Comparison of ENCODE assay signal across 10 mouse cellular contexts in the genomic region with DNA sequence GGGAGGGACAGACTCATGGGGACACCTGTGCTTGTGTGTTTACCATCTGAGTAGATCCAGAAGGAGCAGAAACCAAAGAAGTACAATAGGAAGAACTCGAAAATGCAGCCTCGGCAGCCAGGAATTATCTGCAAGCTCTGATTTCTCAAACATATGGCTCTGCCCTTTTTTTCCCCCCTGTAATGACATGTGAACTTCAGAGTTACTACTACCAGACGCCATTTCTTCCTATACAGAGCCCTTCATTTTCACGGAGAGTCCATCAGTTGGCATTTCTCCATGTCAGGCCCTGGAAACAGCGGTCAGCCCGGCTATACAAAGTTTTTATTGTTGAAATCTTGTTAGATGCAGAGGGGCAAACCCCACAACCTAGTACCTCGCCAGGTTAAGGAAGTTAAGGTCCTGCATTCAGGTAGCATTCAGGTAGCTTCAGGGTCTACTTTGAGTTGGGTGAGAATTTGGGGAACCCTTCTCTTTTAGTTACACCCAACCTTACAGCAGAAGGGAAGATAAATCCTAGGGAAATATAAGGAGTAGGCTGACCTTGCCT. TPM values are rescaled to one million over a fixed set of nuclear protein-coding genes. Genes with fewer than 3 reads are reported as not detected.
DNase-seq lines count a peak whose midpoint lies in the region; ATAC-seq lines count a peak whose summit lies in the region.
"Had no signal": no experiment of that assay in that cellular context is flagged by ENCODE, and none has a peak within 500 bp of the region (broad histone marks: within the 10 kb centered on the region; RNA-seq: fewer than 3 reads in every experiment).

No protein-coding gene starts in this region.

- no peak for ATAC-seq in kidney, embryonic 15.5 days (replicated peaks; ENCODE audit: low FRiP score)
- no peak for ATAC-seq in embryonic facial prominence, embryonic 14.5 days (ENCODE audit: low read depth)
- no peak for ATAC-seq in hindbrain, embryonic 16.5 days
- ATAC-seq in midbrain, embryonic 16.5 days = no peak
- no peak for ATAC-seq in activated CD4-positive, CD25-positive, alpha-beta regulatory T cell, adult 4 months

- no peaks in the 10 kb centered on the region for H3K36me3 ChIP-seq in kidney, embryonic 15.5 days
- no peaks in the 10 kb centered on the region for H3K36me3 ChIP-seq in embryonic facial prominence, embryonic 14.5 days (ENCODE audit: control insufficient read depth, insufficient read depth, low read length)
- no peaks in the 10 kb centered on the region for H3K36me3 ChIP-seq in hindbrain, embryonic 16.5 days (ENCODE audit: control insufficient read depth, insufficient read depth, low read length)
- H3K36me3 ChIP-seq in midbrain, embryonic 16.5 days (ENCODE audit: control insufficient read depth, insufficient read depth, low read length) = no peaks in the 10 kb centered on the region

- no peak overlapping the region for H3K9ac ChIP-seq in kidney, embryonic 15.5 days
- 0 out of 2 replicates have a peak overlapping the region, but pooled peaks have one; percentile 6 for H3K9ac ChIP-seq in embryonic facial prominence, embryonic 14.5 days (ENCODE audit: low read depth, low read length)
- no peak overlapping the region; the same call in 1 of the 2 replicates for H3K9ac ChIP-seq in hindbrain, embryonic 16.5 days (ENCODE audit: low read depth, low read length)
- 0 out of 2 replicates have a peak overlapping the region, but pooled peaks have one; percentile 77 for H3K9ac ChIP-seq in midbrain, embryonic 16.5 days (ENCODE audit: low read depth, low read length)

- peak overlapping the region; percentile 83 for H3K4me3 ChIP-seq in kidney, embryonic 15.5 days (replicated peaks)
- peak overlapping the region; percentile 82 for H3K4me3 ChIP-seq in embryonic facial prominence, embryonic 14.5 days (ENCODE audit: low read depth, low read length)
- peak overlapping the region; percentile 83 for H3K4me3 ChIP-seq in hindbrain, embryonic 16.5 days (ENCODE audit: low read length)
- H3K4me3 ChIP-seq in midbrain, embryonic 16.5 days (ENCODE audit: low read depth, low read length) = no peak overlapping the region

- H3K4me2 ChIP-seq in kidney, embryonic 15.5 days = peak overlapping the region; percentile 99
- peak overlapping the region; percentile 97 for H3K4me2 ChIP-seq in embryonic facial prominence, embryonic 14.5 days (ENCODE audit: low read depth, low read length)
- peak overlapping the region; percentile 92 for H3K4me2 ChIP-seq in hindbrain, embryonic 16.5 days (ENCODE audit: low read length)
- peak overlapping the region; percentile 99 for H3K4me2 ChIP-seq in midbrain, embryonic 16.5 days (ENCODE audit: low read length)

- WGBS in kidney, embryonic 15.5 days = 14% methylated on average over 7 of the region's 7 CpGs
- 11% methylated on average over 7 of the region's 7 CpGs for WGBS in embryonic facial prominence, embryonic 14.5 days
- 16% methylated on average over 7 of the region's 7 CpGs for WGBS in hindbrain, embryonic 16.5 days
- WGBS in midbrain, embryonic 16.5 days = 10% methylated on average over 7 of the region's 7 CpGs

- DNase-seq in kidney, adult 18-20 months = no peak
- no peak for DNase-seq in embryonic facial prominence, embryonic 14.5 days (ENCODE audit: low spot score)
- DNase-seq in cerebellum, adult 9-11 months = no peak
- no peak for DNase-seq in urinary bladder, postnatal 10 days (ENCODE audit: low spot score)
- DNase-seq: thymus, postnatal 14 days had no signal

- peaks cover 49% of the 10 kb centered on the region for H3K4me1 ChIP-seq in kidney, embryonic 15.5 days
- H3K4me1 ChIP-seq in embryonic facial prominence, embryonic 14.5 days (ENCODE audit: control insufficient read depth, insufficient read depth, low read length) = peaks cover 7% of the 10 kb centered on the region
- H3K4me1 ChIP-seq in hindbrain, embryonic 16.5 days (ENCODE audit: control insufficient read depth, insufficient read depth, low read depth, low read length) = peaks cover 30% of the 10 kb centered on the region
- H3K4me1 ChIP-seq in midbrain, embryonic 16.5 days (ENCODE audit: control insufficient read depth, insufficient read depth, low read length) = peaks cover 35% of the 10 kb centered on the region

- no peaks in the 10 kb centered on the region for H3K9me3 ChIP-seq in kidney, embryonic 15.5 days (replicated peaks)
- no peaks in the 10 kb centered on the region for H3K9me3 ChIP-seq in embryonic facial prominence, embryonic 14.5 days (ENCODE audit: control insufficient read depth, low read length)
- no peaks in the 10 kb centered on the region for H3K9me3 ChIP-seq in hindbrain, embryonic 16.5 days (ENCODE audit: control insufficient read depth, low read length)
- no peaks in the 10 kb centered on the region for H3K9me3 ChIP-seq in midbrain, embryonic 16.5 days (replicated peaks; ENCODE audit: control insufficient read depth, low read length, poor library complexity, severe bottlenecking)

- peaks cover 83% of the 10 kb centered on the region for H3K27me3 ChIP-seq in kidney, embryonic 15.5 days
- H3K27me3 ChIP-seq in embryonic facial prominence, embryonic 14.5 days (replicated peaks; ENCODE audit: control insufficient read depth, insufficient read depth, low read length) = peaks cover 61% of the 10 kb centered on the region
- H3K27me3 ChIP-seq in hindbrain, embryonic 16.5 days (replicated peaks; ENCODE audit: control insufficient read depth, insufficient read depth, low read length) = peaks cover 14% of the 10 kb centered on the region
- H3K27me3 ChIP-seq in midbrain, embryonic 16.5 days (ENCODE audit: control insufficient read depth, insufficient read depth, low read depth, low read length) = peaks cover 41% of the 10 kb centered on the region
- H3K27me3 ChIP-seq: CH12.LX had no signal

- no peak overlapping the region for H3K27ac ChIP-seq in kidney, embryonic 15.5 days
- no peak overlapping the region for H3K27ac ChIP-seq in embryonic facial prominence, embryonic 14.5 days (replicated peaks; ENCODE audit: low read depth, low read length)
- no peak overlapping the region; the same call in 1 of the 2 replicates for H3K27ac ChIP-seq in hindbrain, embryonic 16.5 days (ENCODE audit: low read depth, low read length)
- no peak overlapping the region for H3K27ac ChIP-seq in midbrain, embryonic 16.5 days (ENCODE audit: low read length)

RNA-seq across cellular contexts. Expression of gene Tshz3, which starts 3.2 kb away (rescaled TPM):
- polyA plus RNA-seq in kidney, embryonic 15.5 days (2015; fragmentation: Nextera tagmentation; extraction: Ambion mirVana) = 9.1 and 12.3 TPM in 2 replicates
- 9.3 and 12.0 TPM in 2 replicates for polyA plus RNA-seq in embryonic facial prominence, embryonic 14.5 days (2014; fragmentation: Nextera tagmentation; extraction: Ambion mirVana)
- polyA plus RNA-seq in hindbrain, embryonic 16.5 days (2015; fragmentation: Nextera tagmentation; extraction: Ambion mirVana) = 26.4 and 33.7 TPM in 2 replicates
- 8.9 and 9.9 TPM in 2 replicates for polyA plus RNA-seq in midbrain, embryonic 16.5 days (2015; fragmentation: Nextera tagmentation; extraction: Ambion mirVana)
- under 1 TPM in 1 of 2 experiments, not detected in 1; 0.77 TPM for polyA plus RNA-seq in activated CD4-positive, CD25-positive, alpha-beta regulatory T cell, adult 4 months (2017; shearing (Covaris generic))

Comparison
In these comparisons a context has a peak if more than half of its experiments do, and no peak if none do; other contexts are left out.
1. H3K9ac ChIP-seq: peak in embryonic facial prominence, embryonic 14.5 days (single experiment) and midbrain, embryonic 16.5 days (single experiment); none in kidney, embryonic 15.5 days (single experiment) and hindbrain, embryonic 16.5 days (single experiment).
2. Peak in every context shown above with its lines, with median percentiles within 50 percentile points of each other: H3K4me2 ChIP-seq.